Mouse (Mus musculus) frontal cortex, adult (tissue): Measurements from ENCODE around the gene Pax3.

Experiments used
- ATAC-seq: cut with Nextera tagmentation; 2 replicates; pipeline ENCODE4 v1.9.2; 2017; ENCODE audit warnings: mild to moderate bottlenecking, moderate library complexity, mixed read lengths; ENCODE audit not compliant: low TSS enrichment

Pax3 gene

GRCm38 (mm10) chr1:78198319-78198940 lies 1.5 kb upstream of the Pax3 start:
- no peak for ATAC-seq

DNA sequence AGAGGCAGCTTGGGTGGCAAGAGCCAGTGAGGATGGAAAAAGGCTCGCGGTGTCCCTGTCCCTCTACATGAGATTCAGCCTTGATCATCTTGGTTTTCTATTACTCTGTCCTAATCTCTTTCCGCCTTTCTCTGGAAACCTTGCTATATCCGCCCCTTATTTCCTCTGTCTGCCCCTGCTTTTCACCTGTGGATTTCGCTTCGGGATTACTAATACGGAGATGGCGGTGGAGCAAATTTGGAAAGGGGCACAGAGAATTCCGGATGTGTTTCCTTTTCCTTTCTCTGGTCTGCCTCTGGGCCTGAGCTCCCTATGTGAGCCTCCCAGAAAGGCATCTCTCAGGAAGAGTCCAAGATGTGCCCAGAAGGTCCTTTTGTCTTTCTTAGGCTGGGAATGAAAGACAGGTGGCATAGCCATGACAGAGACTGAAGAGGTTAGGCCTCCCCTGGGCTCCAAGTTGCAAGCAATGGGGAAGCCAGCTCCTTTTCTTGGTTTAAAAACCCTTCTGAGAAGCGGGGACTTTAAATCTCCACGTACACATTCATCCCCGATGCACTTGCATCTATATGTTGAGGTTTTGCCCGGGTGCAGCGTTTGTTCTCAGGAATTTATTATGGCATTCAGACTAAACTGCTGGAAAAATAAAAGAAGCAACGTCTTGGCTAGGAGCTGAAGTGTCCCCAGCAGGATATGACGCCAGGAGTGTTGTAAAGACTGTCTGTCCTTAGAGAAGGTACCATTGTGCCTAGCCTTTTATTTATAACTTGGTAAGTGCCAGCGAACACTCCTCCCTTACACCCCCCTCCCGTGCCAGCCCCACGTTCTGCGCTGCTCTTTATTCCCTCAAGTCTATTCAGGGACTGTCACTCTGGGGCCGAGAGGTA lies 659 bp upstream of the Pax3 start:
- no peak for ATAC-seq

DNA sequence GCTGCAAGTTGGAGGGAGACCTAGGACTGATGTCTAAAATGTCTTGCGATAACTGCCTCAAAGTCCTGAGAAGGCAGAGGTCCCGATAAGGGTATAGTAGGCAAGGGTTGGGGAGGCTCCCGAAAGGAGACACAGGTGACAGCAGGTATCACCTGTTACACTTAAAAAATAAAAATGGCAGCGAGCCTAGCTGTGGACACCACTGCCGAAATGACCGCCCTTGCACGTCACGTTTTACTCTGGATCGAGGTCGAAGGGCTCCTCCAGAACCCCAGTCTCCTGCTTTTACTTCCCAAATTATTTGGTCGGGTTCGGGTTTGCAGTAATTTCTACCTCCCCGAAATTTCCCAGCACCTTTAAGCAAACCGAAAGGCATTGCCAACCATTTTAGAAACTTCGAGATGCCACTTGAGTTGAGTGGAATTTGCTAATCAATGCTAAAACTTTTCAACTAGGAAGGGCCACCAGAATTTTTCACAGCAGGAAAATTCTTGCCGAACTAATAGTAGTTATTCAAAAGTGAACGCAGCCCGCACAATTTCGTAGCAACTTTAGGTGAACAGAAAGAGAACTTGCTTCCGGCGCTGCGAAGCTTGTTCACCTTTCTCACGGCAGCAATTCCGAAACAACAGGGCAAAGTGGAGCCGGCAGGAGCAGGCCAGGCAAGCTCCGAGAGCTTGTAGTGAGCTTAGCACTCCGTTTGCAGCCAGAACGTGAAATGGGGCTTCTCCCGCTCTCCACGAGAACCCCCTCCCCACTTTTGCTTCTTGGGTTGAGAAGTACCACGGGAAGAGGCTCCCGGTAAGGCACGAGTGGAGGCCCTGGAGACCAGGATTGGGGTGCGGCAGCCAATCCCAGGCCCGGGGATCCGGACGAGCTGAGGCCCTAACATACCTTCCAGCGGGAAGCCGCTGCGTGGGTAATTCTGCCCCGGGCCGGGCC lies 892 bp downstream of the Pax3 start:
- no peak for ATAC-seq

DNA sequence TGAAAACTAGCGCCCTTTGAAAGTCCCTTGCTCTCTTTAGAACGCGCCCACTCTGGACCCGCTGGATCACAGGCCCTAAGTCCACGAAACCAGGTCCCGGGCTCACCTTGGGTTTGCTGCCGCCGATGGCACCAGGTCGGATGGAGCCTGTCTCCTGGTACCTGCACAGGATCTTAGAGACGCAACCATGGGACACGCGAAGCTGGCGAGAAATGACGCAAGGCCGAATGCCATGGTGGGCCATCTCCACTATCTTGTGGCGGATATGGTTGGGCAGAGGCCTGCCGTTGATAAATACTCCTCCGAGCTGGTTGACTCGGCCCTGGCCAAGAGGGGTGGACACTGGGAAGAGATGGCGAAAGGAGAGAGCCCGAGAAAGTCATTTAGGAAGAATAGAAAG lies 1.8 kb downstream of the Pax3 start:
- ATAC-seq, result no peak

- no peak for ATAC-seq
Observed at GRCm38 (mm10) chr1:78194381-78195047, 2.4 kb downstream of the Pax3 start.

DNA sequence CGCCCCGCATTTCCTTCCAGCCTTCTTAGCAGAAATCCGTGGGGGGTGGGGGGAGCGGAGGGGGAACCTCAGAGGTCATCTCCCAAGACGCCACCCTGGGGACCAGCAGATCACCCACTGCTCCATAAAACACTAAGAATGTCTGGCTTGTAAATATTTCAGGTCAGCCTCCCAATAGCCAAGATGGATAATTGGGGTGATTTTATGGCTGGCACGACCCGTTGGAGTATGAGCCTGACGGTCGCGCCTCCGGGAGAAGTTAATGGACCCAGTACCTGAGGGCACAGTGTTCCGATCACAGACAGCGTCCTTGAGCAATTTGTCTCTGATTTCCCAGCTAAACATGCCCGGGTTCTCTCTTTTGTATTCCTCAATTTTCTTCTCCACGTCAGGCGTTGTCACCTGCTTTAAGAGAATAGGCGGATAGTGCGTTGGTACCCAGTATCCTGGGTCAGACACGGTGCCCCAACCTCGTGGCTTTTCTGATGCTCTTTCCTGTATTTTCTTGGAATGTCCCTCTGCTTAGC lies 3.4 kb downstream of the Pax3 start:
- ATAC-seq, result no peak

DNA sequence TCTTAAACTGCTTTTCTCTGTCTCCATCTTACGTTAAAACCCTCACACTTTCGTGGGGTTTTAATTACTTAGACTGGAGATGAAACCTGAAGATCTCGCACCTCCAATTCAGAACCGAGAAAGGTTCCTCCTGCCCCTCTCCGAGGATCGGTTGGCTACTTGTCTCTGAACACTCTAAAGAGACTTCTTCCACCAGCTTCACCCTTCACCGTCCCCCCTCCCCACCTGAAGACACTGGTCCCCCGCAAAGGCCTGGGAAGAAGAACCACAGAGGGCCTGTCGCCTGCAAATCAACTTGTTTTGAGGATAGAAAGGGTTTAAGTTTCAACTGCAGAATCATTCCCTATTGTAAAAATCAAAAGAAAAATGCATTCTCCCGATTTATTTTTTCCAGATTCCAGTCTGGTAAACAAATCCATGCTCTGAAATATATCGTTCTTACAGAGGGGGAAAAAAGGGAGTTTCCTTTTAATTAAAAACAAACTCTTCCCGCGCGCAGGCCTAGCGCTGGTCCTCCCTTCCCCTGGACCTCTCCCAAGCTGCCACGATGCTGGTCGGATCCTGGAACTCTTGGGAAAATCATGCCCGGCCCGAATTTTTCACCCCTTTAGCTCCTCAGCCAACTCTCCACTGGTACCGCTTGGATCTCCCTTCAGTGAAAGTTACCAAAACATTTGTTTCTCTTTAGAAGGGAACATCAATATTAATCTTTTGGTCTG lies 4.0 kb downstream of the Pax3 start:
- no peak for ATAC-seq

DNA sequence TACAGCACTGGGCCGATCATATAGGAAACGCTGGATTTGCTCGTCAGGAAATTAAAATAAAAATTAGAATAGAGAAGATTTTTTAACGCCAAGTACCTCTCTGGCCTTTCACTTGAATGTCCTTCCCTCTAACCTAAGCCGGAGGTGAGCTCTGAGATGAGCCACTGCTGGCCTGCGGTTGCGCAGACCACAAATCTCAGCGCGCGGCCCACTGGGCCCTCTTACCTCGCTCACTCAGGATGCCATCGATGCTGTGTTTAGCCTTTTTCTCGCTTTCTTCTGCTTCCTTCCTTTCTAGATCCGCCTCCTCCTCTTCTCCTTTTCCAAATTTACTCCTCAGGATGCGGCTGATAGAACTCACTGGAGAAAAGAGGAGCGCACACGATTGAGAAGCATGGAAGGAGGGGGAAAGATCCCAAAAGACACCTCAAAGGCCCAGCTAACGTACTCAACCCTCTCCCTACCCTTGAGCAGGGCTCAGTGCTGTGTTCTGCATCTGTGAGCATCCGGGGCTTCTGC lies 4.7 kb downstream of the Pax3 start:
- ATAC-seq, result no peak

GRCm38 (mm10) chr1:78191761-78192160 lies 5.2 kb downstream of the Pax3 start:
- no peak for ATAC-seq

- no peak for ATAC-seq
Observed at GRCm38 (mm10) chr1:78191331-78191730, 5.6 kb downstream of the Pax3 start.

- ATAC-seq, result no peak
Observed at GRCm38 (mm10) chr1:78190386-78191111, 6.4 kb downstream of the Pax3 start.

DNA sequence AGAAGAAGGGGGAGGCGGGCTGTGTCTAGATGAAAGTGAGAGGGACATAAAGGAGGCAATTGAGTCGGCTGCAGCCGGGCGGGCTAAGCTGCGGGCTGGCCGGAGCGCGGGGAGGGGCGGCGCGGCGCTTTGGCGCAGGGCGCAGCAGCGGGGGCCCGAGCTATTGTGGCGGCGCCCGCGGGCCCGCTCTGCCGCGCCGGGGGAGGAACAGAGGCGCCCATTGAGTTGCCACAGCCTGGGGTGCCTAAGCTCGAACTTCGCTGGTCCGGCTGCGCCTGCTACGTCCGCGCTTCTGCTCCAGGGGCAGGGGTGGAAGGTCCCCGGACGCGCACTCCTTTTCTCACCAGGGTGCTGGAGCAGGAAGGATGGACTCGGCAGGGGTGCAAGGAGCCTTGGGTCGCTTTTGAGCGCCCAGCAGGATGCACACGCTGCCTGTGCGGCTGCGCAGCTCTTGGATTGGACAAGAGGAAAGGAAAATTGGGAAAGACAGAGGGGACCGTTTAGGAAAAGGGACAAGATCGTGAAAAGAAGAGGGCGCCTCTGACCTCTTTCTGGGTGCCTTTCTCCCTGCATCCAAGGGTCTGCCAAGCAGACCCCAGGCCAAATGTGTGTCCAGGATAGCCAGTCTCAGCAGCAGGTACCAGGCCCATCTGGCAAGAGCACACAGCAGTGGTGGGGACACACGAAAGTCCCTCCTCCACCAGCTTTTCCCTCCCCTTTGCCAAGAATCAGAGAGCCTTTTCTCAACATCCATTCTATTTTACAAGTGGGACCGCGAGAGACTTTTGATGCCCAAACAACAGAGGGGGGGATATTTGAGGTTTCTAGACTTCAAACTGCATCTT lies 7.2 kb downstream of the Pax3 start:
- ATAC-seq, result no peak

DNA sequence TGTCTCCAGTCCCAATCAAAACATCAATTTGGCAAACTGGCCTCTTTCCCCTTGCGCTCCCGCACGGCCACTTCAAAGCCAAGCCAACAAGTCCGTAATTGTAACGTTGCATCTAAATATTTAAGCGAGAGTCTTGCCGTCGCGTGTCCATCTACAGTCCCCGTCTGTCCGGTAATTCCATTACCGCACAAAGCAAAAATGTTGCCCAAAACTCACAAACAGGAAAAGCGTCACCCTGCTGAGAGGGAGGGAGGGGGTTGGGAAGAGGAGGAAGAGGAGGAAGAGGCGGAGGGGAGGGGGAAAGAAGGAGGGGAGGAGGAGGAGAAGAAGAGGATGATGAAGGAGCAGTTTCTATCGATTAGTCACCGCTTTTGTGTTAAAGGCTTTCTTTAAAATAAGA lies 7.9 kb downstream of the Pax3 start:
- no peak for ATAC-seq

GRCm38 (mm10) chr1:78188299-78188698 lies 8.6 kb downstream of the Pax3 start:
- ATAC-seq, result no peak

GRCm38 (mm10) chr1:78187788-78188173 lies 9.2 kb downstream of the Pax3 start:
- ATAC-seq, result no peak

DNA sequence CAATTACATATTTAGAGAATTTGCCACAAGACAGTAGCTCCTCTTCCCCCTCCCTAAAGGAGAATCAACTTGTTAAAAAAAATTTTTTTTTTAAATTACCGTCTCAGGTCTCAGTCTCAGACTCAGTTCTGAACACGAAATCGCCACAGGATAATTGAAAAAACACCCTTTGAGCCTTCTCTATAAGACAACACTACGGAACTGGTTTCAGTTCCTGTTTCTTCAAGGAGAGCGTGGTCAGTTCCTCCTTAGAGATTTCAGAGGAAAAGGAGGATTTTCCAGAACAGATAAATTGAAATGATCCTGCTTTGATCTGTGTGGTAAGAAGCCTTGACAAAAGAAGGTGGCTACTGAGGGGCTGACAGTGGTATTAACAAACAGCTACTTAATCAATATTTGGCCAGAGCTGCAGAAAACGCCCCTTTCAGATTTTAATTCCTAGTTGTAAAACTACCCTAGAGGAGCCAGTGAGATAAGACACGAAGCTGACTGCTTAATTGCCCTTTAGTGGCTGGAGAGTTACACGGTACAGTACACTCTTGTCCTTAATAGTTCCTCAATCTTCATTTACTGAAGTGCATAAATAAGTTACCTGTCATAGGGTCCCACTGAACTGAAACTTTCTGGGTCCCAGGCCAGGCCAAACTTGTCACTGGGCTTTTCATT lies 9.7 kb downstream of the Pax3 start:
- no peak for ATAC-seq

DNA sequence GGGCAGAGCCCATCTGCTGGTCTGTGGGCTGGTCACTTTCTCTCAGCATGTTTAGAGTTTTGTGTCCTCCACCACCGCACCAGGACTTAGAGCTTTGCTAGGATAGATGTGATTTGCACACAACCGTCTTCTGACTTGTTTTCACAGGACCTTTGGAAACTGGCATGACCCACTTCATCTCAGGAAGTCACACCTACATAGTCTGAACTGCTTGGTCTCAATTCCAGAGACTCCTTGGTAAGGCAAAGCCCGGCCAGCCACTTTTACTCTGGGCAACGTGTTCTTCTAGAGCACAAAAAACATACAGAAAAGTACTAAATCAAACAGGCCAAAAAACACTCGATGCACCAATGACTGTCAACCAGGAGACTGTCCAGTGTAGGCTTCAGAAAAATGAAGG lies 14.0 kb downstream of the Pax3 start:
- no peak for ATAC-seq

- ATAC-seq, result no peak
Observed at GRCm38 (mm10) chr1:78181882-78182281, 15.1 kb downstream of the Pax3 start.
